Mouse (Mus musculus) embryonic facial prominence, embryonic 11.5 days (tissue): ENCODE measurements around the gene Bpifa1. TPM values are rescaled to one million over a fixed set of nuclear protein-coding genes. Genes with fewer than 3 reads are reported as not detected.
"Not testable (repeated sequence)": the region's sequence is repeated elsewhere in the genome, so short reads cannot be mapped to it uniquely, and the experiment has no call there.

ENCODE experiments used
- ATAC-seq: fragments of 200-750 bp; cut with Nextera tagmentation; replicated peaks from 2 replicates; pipeline ENCODE4 v1.8.0; 2017; ENCODE audit warnings: low read depth; ENCODE audit not compliant: insufficient number of reproducible peaks, low FRiP score, low TSS enrichment
- DNase-seq: peaks from one replicate; pipeline ENCODE4 v3.0.0-alpha.2; 2015; ENCODE audit warnings: low spot score
- H3K27ac ChIP-seq: fragments of 300-500 bp; sonication (generic); replicated peaks from 2 replicates; pipeline ENCODE4 v1.5.1; 2014; ENCODE audit warnings: mild to moderate bottlenecking, low read depth, low read length, control low read depth
- H3K27me3 ChIP-seq: fragments of 300-500 bp; sonication (generic); 2 replicates; pipeline ENCODE4 v1.6.1; 2014; ENCODE audit warnings: mild to moderate bottlenecking, low read length, moderate library complexity, mixed read lengths; ENCODE audit not compliant: control insufficient read depth, insufficient read depth
- H3K36me3 ChIP-seq: fragments of 300-500 bp; sonication (generic); replicated peaks from 2 replicates; pipeline ENCODE4 v1.6.1; 2014; ENCODE audit warnings: low read depth, mild to moderate bottlenecking, low read length, moderate library complexity, mixed read lengths; ENCODE audit not compliant: control insufficient read depth, insufficient read depth
- H3K4me1 ChIP-seq: fragments of 300-500 bp; sonication (generic); 2 replicates; pipeline ENCODE4 v1.6.1; 2014; ENCODE audit warnings: low read length, mixed read lengths; ENCODE audit not compliant: control insufficient read depth, insufficient read depth
- H3K4me2 ChIP-seq: fragments of 300-500 bp; sonication (generic); 2 replicates; pipeline ENCODE4 v1.6.1; 2014; ENCODE audit warnings: low read depth, mild to moderate bottlenecking, control low read depth, low read length, moderate library complexity
- H3K4me3 ChIP-seq: fragments of 300-500 bp; sonication (generic); 2 replicates; pipeline ENCODE4 v1.5.1; 2014; ENCODE audit warnings: low read depth, low read length, control low read depth
- H3K9ac ChIP-seq: fragments of 300-500 bp; sonication (generic); replicated peaks from 2 replicates; pipeline ENCODE4 v1.6.1; 2014; ENCODE audit warnings: mild to moderate bottlenecking, control low read depth, low read length
- H3K9me3 ChIP-seq: fragments of 300-500 bp; sonication (generic); replicated peaks from 2 replicates; pipeline ENCODE4 v1.6.1; 2016; ENCODE audit warnings: mild to moderate bottlenecking, low read length, inconsistent platforms, mixed read lengths; ENCODE audit not compliant: control insufficient read depth
- WGBS: fragments of 180-500 bp; shearing (Covaris S2); extraction: QIAGEN DNeasy Blood & Tissue Kit; methylation state at CpG from one replicate; pipeline ENCODE4 v1.1.7; 2014; 5-methylcytosine and 5-hydroxymethylcytosine counted together
- polyA plus RNA-seq: library from polyadenylated mRNA; unstranded; fragments of >200 nt; fragmentation: Nextera tagmentation; extraction: Ambion mirVana; gene quantifications from 2 replicates; pipeline ENCODE4 v1.2.1, GENCODE M21; 2014

The Bpifa1 gene
- polyA plus RNA-seq, 1 experiment from 2014 or later = not detected

- H3K4me1 ChIP-seq = no peaks in the 10 kb centered on the region
- H3K27ac ChIP-seq = no peak overlapping the region
- no peaks in the 10 kb centered on the region for H3K9me3 ChIP-seq
- H3K36me3 ChIP-seq = no peaks in the 10 kb centered on the region
- ATAC-seq = no peak
- H3K27me3 ChIP-seq = no peaks in the 10 kb centered on the region
- H3K4me2 ChIP-seq = no peak overlapping the region
- no peak overlapping the region for H3K9ac ChIP-seq
- 87% methylated on average over 5 of the region's 5 CpGs for WGBS
- no peak overlapping the region for H3K4me3 ChIP-seq
- no peak for DNase-seq
These were observed 20.6 kb downstream of the Bpifa1 start for GRCm38 (mm10) chr2:154163306-154163705.

GRCm38 (mm10) chr2:154169172-154169571 lies 26.5 kb downstream of the Bpifa1 start:
- H3K36me3 ChIP-seq = no peaks in the 10 kb centered on the region
- H3K4me1 ChIP-seq = no peaks in the 10 kb centered on the region
- no peak overlapping the region for H3K9ac ChIP-seq
- WGBS = 73% methylated on average over 3 of the region's 3 CpGs
- H3K4me2 ChIP-seq = no peak overlapping the region
- DNase-seq (no peak), ATAC-seq (no peak)
- no peaks in the 10 kb centered on the region for H3K9me3 ChIP-seq
- H3K27ac ChIP-seq = no peak overlapping the region
- no peaks in the 10 kb centered on the region for H3K27me3 ChIP-seq
- H3K4me3 ChIP-seq = no peak overlapping the region

GRCm38 (mm10) chr2:154171621-154172020 lies 28.9 kb downstream of the Bpifa1 start:
- no peak for DNase-seq
- 76% methylated on average over 6 of the region's 6 CpGs for WGBS
- Histone ChIP-seq H3K9ac (no peak overlapping the region), H3K9me3 (no peaks in the 10 kb centered on the region), H3K36me3 (no peaks in the 10 kb centered on the region), H3K27me3 (no peaks in the 10 kb centered on the region), H3K4me2 (no peak overlapping the region), H3K4me3 (no peak overlapping the region), H3K4me1 (no peaks in the 10 kb centered on the region), H3K27ac (no peak overlapping the region)
- no peak for ATAC-seq

DNA sequence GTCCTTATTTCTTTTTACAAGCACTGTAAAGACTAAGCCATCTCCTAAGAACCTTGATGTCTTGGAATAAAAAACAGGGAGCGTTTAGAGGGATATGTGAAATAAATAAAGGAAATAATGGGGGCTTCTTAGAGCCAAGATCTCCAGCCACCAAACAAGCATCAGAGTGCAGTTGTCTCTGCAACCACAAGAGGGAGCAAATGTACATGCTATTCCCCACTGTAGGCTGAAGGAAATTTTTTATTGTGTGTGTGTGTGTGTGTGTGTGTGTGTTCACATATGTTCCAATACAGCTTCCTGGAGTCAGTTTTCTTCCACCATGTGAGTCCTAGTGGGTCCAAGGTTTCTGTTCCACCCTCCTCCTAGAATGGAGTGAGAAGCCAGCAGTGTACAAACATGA lies 30.6 kb downstream of the Bpifa1 start:
- no peak for ATAC-seq

DNA sequence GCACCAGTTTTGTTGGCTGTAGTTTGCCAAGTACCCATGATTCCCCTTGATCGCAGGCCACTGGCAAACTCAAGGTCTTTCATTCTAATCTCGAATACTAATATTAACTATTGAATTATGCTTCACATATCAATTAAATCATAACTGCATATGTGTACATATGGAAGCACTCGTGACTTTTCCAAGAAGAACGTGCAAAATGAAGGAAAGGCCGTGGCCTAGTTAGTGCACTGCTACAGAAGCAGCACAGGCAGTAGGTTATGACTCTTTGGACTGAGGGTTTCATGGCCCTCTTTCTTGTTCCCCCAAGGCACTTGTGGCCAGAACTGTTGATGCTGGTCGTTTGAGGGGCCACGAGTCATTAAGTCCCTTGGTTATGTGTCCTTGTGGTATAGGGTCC lies 39.2 kb downstream of the Bpifa1 start:
- not testable (repeated sequence) for DNase-seq

More for the DNA sequence above, 30.6 kb downstream of the Bpifa1 start:
- Histone ChIP-seq H3K27me3 (no peaks in the 10 kb centered on the region), H3K36me3 (no peaks in the 10 kb centered on the region), H3K4me2 (no peak overlapping the region), H3K4me3 (no peak overlapping the region), H3K27ac (no peak overlapping the region), H3K9ac (no peak overlapping the region), H3K9me3 (no peaks in the 10 kb centered on the region), H3K4me1 (no peaks in the 10 kb centered on the region)
- DNase-seq = peak; percentile 70
- WGBS = 57% methylated on average over 1 of the region's 1 CpGs

DNA sequence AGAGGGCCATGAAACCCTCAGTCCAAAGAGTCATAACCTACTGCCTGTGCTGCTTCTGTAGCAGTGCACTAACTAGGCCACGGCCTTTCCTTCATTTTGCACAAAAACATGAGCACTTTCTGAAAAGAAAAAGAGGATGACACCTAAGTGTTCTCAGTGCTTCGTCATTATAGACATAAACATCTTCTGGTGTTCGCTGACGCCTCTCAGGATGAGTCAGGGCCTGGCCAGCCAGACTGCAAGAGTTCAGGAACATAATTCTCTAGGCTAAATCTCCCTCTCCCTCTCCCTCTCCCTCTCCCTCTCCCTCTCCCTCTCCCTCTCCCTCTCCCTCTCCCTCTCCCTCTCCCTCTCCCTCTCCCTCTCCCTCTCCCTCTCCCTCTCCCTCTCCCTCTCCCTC lies 40.4 kb downstream of the Bpifa1 start:
- 73% methylated on average over 4 of the region's 4 CpGs for WGBS
- H3K36me3 ChIP-seq, H3K9ac ChIP-seq, H3K27ac ChIP-seq, H3K9me3 ChIP-seq, H3K4me1 ChIP-seq, H3K4me2 ChIP-seq, DNase-seq, H3K27me3 ChIP-seq, ATAC-seq, H3K4me3 ChIP-seq: not testable (repeated sequence)

More for the DNA sequence above, 39.2 kb downstream of the Bpifa1 start:
- not testable (repeated sequence) for H3K4me2 ChIP-seq, H3K4me1 ChIP-seq, H3K9ac ChIP-seq, ATAC-seq, H3K27ac ChIP-seq, H3K4me3 ChIP-seq, H3K36me3 ChIP-seq, H3K9me3 ChIP-seq, H3K27me3 ChIP-seq
- 90% methylated on average over 7 of the region's 7 CpGs for WGBS

GRCm38 (mm10) chr2:154185319-154185718 lies 42.6 kb downstream of the Bpifa1 start:
- DNase-seq = no peak
- H3K27me3 ChIP-seq = no peaks in the 10 kb centered on the region
- H3K4me3 ChIP-seq = no peak overlapping the region
- H3K4me2 ChIP-seq = no peak overlapping the region
- H3K9me3 ChIP-seq = no peaks in the 10 kb centered on the region
- H3K27ac ChIP-seq = no peak overlapping the region
- H3K36me3 ChIP-seq = no peaks in the 10 kb centered on the region
- H3K9ac ChIP-seq = no peak overlapping the region
- no peak for ATAC-seq
- no peaks in the 10 kb centered on the region for H3K4me1 ChIP-seq
- 85% methylated on average over 6 of the region's 6 CpGs for WGBS

DNA sequence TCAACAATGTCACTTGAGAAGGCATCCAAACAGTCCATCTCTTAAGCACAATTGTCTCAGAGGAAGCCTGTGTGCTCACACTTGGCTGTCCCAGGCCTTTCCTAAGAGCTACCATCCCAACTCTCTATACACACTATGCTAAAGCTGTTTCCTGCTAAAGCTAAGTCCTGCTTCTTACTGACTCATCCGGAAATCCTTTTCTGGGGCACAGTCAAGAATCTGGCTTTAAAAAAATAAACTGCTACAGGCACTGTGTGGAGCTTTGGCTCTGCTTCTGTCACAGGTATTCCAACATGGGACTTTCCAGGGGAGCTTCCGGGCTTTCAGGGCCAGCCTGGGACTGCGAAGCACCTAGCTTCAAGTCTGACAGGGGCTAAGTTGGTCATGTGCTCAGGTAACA lies 43.1 kb downstream of the Bpifa1 start:
- Histone ChIP-seq H3K9ac (no peak overlapping the region), H3K27me3 (no peaks in the 10 kb centered on the region), H3K4me1 (no peaks in the 10 kb centered on the region), H3K9me3 (no peaks in the 10 kb centered on the region), H3K4me3 (no peak overlapping the region), H3K36me3 (no peaks in the 10 kb centered on the region), H3K27ac (no peak overlapping the region), H3K4me2 (no peak overlapping the region)
- DNase-seq = no peak
- WGBS = 78% methylated on average over 3 of the region's 3 CpGs
- no peak for ATAC-seq
